Mouse (Mus musculus): Measurements from ENCODE around the gene Cacna1c.

The Cacna1c gene

DNA sequence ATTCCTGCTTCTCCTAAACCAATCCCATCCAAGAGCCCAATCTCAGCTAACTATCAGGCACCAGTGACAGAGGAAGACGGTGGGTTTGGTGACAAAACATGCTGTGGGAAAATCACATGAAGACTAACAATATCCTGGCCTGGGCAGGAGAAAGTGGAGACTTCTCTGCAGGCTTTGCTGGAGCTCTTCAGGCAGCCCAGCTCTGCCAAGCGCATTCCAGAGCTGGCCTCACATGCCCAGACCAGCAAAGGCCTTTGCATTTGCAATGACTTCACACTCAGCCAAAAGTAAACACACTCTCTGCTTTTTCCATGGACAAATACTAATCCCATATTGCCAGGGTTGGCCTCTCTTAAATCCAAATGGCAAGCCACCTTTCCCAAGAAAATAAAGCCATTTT lies 144.5 kb downstream of the Cacna1c start:
- no peak for DNase-seq

DNA sequence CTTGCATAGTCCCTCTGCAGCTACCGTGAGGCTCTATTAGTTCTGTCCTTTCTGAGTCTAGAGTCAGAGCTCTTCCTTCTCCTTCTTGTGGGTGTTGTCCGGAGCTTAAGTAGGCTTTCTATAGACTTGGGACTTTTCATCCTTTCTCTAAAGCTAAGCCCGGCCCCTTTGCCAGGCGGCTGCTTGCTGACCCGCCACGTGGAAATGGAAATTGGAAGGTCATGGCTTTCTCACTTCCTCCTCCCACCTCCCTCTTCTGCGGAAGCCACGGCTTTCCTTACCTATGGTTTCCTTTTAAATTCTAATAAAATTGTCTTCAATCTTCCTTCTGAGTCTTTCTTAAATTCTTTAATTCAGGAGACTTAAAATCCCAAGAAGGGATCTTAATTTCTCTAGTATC lies 148.9 kb downstream of the Cacna1c start:
- DNase-seq, result no peak

DNA sequence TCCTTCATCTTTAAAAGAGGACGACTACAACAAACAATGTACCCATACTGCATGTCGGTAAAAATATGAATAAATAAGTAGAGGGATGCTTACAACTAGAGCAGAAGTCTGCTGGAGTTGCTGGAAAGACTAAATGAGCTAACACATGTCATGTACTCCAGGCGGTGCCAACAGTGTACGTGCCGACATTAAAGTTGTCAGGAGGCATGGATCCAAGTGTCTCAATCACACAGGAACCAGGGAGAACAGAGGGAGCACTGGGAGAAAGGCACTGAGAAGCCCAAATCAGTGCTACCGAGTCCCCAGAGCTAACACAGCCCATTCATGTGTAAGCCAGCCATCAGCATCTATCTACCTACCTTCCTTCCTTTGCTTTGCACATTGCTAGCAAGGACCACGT lies 150.7 kb downstream of the Cacna1c start:
- no peak for DNase-seq

GRCm38 (mm10) chr6:119044148-119044547 lies 152.1 kb downstream of the Cacna1c start:
- no peak for DNase-seq

GRCm38 (mm10) chr6:119042803-119043202 lies 153.4 kb downstream of the Cacna1c start:
- DNase-seq, result no peak

- no peak for DNase-seq
These were observed 155.3 kb downstream of the Cacna1c start for GRCm38 (mm10) chr6:119040961-119041360.

DNA sequence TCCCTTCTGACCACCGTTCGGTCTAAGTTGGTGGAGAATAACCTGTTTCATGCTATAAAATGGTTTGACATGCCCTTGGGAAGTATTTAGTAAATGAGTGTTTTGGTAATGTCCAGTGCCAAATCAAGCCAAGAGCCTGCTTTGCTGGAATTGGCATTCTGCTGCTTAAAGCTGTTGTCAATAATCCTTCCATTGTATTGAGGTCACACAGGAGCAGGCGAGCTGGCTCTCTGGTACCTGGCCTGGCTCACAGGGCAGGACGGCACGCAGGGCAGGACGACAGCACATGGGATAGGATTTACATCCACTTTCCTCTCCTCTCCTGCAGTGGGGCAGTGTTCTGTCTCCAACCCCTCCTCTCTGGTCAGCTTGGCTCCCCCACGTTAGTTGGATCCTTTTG lies 156.4 kb downstream of the Cacna1c start:
- no peak for DNase-seq

- peak in 1 of 2 experiments; percentile 6 for DNase-seq
These were observed 156.9 kb downstream of the Cacna1c start for GRCm38 (mm10) chr6:119039293-119039692.

- peak; percentile 15 to 42 for DNase-seq
These were observed 158.4 kb downstream of the Cacna1c start for GRCm38 (mm10) chr6:119037815-119038214.

DNA sequence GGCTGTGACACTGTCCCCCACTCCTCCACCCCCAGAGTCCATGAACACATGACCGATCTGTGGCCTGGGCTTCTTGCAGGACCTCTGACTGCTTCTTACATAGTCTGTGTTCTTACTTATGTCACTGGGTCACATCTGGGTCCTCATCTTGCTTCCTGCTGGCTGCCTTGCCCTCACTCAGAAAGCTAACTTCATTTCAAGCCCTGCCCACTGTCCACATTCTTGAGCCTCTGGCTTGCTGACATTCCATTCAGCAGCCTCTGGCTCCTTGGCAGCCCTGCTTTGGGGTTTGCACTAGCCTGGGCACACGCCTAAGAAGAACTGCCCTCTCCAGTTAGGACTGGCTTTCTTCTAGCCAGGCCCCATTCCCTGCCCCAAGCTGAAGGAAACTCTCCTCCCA lies 159.2 kb downstream of the Cacna1c start:
- DNase-seq, result peak; percentile 13 to 24

DNA sequence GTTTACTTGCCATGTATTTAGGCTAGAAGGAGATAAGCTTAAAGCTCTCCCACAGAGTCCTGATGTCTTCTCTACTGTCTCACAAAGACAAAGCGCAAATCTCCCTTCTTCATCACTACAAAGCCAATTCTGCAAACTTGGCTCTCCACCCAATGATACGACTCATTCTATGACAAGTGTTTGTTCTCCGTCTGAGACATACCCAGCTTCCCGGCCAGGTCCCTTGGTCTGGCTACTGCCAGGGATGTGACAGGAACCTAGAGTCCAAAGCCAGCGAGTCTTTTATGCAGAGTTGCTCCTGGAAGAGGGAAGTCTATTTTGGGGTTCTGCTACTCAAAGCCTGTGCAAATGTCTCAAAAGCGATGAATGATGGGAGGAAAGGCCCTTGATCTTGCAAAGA lies 160.9 kb downstream of the Cacna1c start:
- DNase-seq, result no peak

GRCm38 (mm10) chr6:119034947-119035346 lies 161.3 kb downstream of the Cacna1c start:
- no peak for DNase-seq

GRCm38 (mm10) chr6:119027880-119028279 lies 168.3 kb downstream of the Cacna1c start:
- no peak for DNase-seq

DNA sequence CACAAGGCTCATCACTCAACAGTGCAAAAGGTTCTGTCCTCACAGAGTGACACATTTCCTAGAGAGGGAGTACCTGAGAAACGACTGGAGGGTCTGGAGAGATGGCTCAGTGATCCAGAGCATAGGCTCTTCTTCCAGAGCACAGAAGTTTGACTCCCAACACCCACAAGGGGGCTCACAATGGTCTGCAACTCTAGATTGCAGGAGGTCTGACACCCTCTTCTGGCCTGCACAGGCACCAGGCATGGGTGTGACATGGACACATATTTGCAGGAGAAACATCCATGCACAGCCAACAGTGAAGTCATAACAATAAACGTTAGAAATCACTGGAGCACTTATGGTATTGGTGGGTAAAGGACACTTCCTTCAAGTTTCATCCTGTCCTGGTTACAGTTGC lies 173.4 kb downstream of the Cacna1c start:
- no peak for DNase-seq

DNA sequence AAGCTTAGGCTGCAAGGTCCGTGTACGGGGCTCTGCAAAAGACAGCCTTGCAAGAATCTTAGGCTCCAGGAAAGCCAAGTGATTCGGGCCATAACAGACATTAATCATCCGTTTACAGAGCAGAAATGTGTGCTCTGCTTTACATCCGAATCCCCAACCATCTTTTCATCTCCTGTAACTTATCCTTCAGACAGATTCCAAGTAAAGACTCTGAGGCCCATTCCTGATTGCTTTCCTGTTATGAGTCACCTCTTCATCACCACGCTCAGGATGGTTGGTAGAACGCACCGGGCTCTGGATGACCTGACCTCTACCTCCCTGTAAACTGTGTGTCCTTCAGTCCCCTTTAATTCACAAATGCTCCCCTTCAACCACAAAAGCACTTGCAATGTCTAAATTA lies 175.0 kb downstream of the Cacna1c start:
- no peak for DNase-seq

DNA sequence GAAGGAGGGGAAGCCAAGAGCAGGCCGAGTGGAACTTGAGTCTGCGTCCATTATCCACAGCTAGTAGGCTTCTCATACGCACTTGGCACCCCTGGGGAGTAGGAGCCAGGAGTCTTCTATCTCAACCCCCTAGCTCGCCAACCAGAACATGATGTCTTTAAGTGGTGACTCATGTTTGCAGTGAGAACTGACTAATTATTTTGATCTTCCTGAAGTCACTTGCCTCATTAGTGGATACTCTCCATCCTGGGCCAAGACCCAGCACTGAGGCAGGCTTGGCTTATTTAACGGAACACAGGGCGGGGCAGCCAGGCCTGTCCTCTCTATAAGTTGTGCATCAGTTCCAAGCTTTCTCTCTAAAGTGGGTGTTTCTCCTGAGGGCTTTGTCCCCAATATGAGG lies 177.3 kb downstream of the Cacna1c start:
- DNase-seq, result no peak

GRCm38 (mm10) chr6:119018256-119018655 lies 178.0 kb downstream of the Cacna1c start:
- DNase-seq, result no peak

DNA sequence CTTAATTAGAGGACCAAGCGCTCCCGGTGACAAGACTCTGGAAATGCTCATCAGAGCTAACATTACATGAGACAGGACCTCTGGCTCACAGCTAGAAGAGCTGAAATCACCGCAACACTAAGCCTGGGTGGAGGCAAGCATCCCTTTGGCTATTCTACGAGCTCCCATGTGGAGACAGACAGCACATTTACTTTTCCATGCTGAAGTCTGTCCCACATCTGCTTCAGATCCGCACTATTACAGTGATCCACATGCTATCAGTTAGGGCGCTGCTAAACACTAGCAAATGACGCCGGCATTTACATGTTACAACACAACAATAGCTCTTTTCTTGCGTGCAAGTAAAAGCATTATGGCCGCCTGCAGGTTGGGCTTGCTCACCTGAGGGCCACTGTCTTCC lies 178.7 kb downstream of the Cacna1c start:
- no peak for DNase-seq

- no peak for DNase-seq
These were observed 180.9 kb downstream of the Cacna1c start for GRCm38 (mm10) chr6:119015346-119015745.

- DNase-seq, result no peak
These were observed 182.8 kb downstream of the Cacna1c start for GRCm38 (mm10) chr6:119013168-119014098.

GRCm38 (mm10) chr6:119010875-119011274 lies 185.3 kb downstream of the Cacna1c start:
- no peak for DNase-seq

DNA sequence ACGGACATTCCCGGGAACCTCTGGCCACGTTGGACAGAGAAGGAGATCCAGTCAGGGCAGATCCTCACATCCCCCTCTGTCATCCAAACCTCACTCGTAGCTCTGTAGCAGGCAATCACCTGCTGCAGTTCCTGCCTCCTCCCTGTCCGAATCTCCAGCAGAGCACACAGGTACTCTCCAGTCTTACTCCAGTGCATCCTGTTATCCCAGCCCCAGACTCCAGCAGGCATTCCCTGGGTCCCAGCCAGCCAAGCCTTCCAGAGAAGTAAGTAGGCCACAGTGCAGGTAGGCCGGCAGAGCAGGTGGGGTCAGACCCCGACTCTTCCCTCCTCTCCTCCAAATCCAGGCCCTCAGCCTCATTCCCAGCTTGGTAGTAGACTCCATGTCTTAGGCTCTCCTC lies 186.7 kb downstream of the Cacna1c start:
- no peak for DNase-seq

DNA sequence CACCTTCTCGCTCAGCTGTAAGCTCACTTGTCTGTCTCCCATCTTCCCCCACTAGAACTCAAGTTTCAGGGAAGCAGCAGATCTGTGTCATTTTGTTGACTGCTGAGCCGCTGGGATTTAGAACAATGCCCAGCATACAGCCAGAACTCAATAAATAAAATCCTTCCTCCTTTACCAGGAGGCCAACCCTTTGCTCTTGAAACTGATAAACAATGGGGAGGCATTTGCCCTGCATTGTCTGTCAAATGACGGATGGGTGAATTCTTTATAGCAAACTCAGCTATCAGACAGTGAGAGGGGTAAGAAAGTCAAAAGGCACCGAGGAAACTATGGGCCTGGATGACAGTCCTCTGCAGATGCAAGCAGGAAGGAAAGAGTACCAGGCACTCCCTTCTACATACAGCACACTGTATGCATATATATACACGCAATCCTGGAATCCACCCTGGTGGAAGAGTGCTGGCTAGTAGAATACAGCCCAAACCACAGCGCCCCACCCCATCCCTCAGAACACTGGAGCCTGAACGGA lies 187.5 kb downstream of the Cacna1c start:
- no peak for DNase-seq

DNA sequence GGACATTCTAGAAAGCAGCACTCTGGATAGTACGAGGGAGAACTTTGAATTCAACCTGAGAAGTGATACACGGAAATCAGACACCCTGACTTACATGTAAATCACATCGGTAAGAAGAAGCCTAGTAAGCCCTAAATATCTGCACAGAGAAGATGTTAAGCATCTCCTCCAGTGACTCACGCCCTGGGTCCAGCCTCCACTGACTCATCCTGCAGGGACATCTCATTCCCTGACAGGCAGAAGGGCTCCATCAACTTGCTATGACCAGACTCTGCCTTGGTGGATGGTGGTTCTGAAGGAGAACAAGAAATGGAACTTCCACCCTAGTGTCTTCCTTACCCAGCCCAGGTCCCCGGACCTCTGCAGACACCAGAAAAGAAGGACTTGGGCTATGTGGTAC lies 191.6 kb downstream of the Cacna1c start:
- no peak for DNase-seq

- DNase-seq, result no peak
These were observed 194.8 kb downstream of the Cacna1c start for GRCm38 (mm10) chr6:119001442-119001841.

Data from kidney, postnatal 36 days (tissue).